Mouse (Mus musculus) erythroblast, embryonic 14.5 days (primary cell): ENCODE data around the gene Smok2a. TPM values are rescaled to one million over a fixed set of nuclear protein-coding genes. Genes with fewer than 3 reads are reported as not detected.
"Not testable (repeated sequence)": the region's sequence is repeated elsewhere in the genome, so short reads cannot be mapped to it uniquely, and the experiment has no call there.

ENCODE experiments used
- H3K27me3 ChIP-seq: 2 replicates; pipeline ENCODE4 v1.6.1; 2012; ENCODE audit warnings: inconsistent platforms; ENCODE audit not compliant: control insufficient read depth
- H3K36me3 ChIP-seq: 2 replicates; pipeline ENCODE4 v1.6.1; 2012; ENCODE audit warnings: mild to moderate bottlenecking, inconsistent platforms; ENCODE audit not compliant: control insufficient read depth
- H3K4me1 ChIP-seq: 2 replicates; pipeline ENCODE4 v1.6.1; 2012; ENCODE audit warnings: inconsistent platforms; ENCODE audit not compliant: control insufficient read depth
- H3K4me3 ChIP-seq: replicated peaks from 2 replicates; pipeline ENCODE3; 2012; ENCODE audit warnings: moderate library complexity, mild to moderate bottlenecking, inconsistent platforms
- H3K9me3 ChIP-seq: 2 replicates; pipeline ENCODE4 v1.6.1; 2012; ENCODE audit warnings: low read length, inconsistent platforms, mixed read lengths; ENCODE audit not compliant: control insufficient read depth
- polyA plus RNA-seq: library from polyadenylated mRNA; stranded (reverse); fragments of >175 nt; gene quantifications from 2 replicates; pipeline ENCODE4 v1.2.3, GENCODE M21; 2012

Smok2a gene
- polyA plus RNA-seq, 1 experiment, result not detected

DNA sequence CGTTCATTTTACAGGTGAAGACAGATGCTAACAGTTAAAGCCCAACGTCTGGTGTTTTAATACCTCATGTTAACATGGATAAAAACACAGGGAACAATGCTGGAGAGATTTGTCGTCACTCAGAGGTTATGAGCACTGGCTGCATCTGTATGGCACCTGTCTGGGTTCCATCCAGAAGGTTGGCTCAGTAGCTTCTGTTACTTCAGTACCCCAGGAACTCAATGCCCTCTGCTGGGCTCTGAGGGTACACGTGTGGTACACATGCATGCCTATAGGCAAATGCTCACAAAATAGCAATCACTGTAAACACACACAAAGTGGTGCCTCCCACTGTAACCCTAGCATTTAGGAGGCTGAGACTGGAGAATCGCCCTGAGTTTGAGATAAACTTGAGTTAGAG, 33.8 kb downstream of the Smok2a start:
- H3K27me3 ChIP-seq, H3K4me3 ChIP-seq, H3K4me1 ChIP-seq, H3K36me3 ChIP-seq, H3K9me3 ChIP-seq: not testable (repeated sequence)

Other genes with a start within 250 kb of the Smok2a start
- gene Wtap, start 227.0 kb upstream of the Smok2a start, polyA plus RNA-seq, result 0.81 and 0.91 TPM in 2 replicates
- gene Sod2, start 214.3 kb upstream of the Smok2a start, polyA plus RNA-seq, result 30.9 and 38.6 TPM in 2 replicates
- not detected in 2 replicates for gene Gpr31b, start 168.9 kb upstream of the Smok2a start, polyA plus RNA-seq
- not detected in 2 replicates for gene Tcp10b, start 160.1 kb upstream of the Smok2a start, polyA plus RNA-seq
- gene Unc93a, start 89.4 kb upstream of the Smok2a start, polyA plus RNA-seq, result not detected in 2 replicates
- not detected in 2 replicates for gene Smok2b, start 9.1 kb downstream of the Smok2a start, polyA plus RNA-seq
- gene Tcp10c, start 133.4 kb downstream of the Smok2a start, polyA plus RNA-seq, result not detected in 2 replicates